Mouse (Mus musculus): ENCODE data around the gene Hspe1. TPM values are rescaled to one million over a fixed set of nuclear protein-coding genes. Genes with fewer than 3 reads are reported as not detected.

Gene Hspe1
- polyA plus RNA-seq, 2 experiments: 288 to 381 TPM

- TF ChIP-seq POLR2A (IDR thresholded peaks at IDR 0.05; ENCODE audit: borderline replicate concordance, extremely low read depth, insufficient read depth, insufficient read length): no peak
- no peak overlapping the region for H3K4me2 ChIP-seq (replicated peaks; ENCODE audit: low read depth, low read length, severe bottlenecking)
These were observed 41.8 kb downstream of the Hspe1 start for GRCm38 (mm10) chr1:55129716-55130115.

GRCm38 (mm10) chr1:55130190-55130916, 42.4 kb downstream of the Hspe1 start:
- Histone ChIP-seq H3K27ac (replicated peaks; ENCODE audit: low read depth, low read length) (peak overlapping the region; percentile 94), H3K4me1 (ENCODE audit: control insufficient read depth, insufficient read depth, low read length) (peaks cover 12% of the 10 kb centered on the region), H3K36me3 (ENCODE audit: control insufficient read depth, insufficient read depth, low read length) (0 out of 2 replicates have a peak, but pooled peaks cover 6% of the 10 kb centered on the region), H3K27me3 (ENCODE audit: control insufficient read depth, insufficient read depth, low read length) (no peaks in the 10 kb centered on the region), H3K4me2 (replicated peaks; ENCODE audit: low read depth, low read length, severe bottlenecking) (peak overlapping the region; percentile 69), H3K9me3 (ENCODE audit: control insufficient read depth, low read length) (no peaks in the 10 kb centered on the region), H3K9ac (ENCODE audit: low read depth, low read length, severe bottlenecking) (peak overlapping the region; percentile 98), H3K4me3 (replicated peaks; ENCODE audit: low read length) (peak overlapping the region; percentile 94)
- ATAC-seq (ENCODE audit: low FRiP score, low read depth): no peak
- no peak for DNase-seq (ENCODE audit: low spot score)
- TF ChIP-seq POLR2A (IDR thresholded peaks at IDR 0.05; ENCODE audit: borderline replicate concordance, extremely low read depth, insufficient read depth, insufficient read length): no peak
- 65% methylated on average over 10 of the region's 10 CpGs for WGBS

More at GRCm38 (mm10) chr1:55129716-55130115, 41.8 kb downstream of the Hspe1 start:
- ATAC-seq (ENCODE audit: low FRiP score, low read depth) (no peak), DNase-seq (ENCODE audit: low spot score) (no peak)
- H3K9me3 ChIP-seq (ENCODE audit: control insufficient read depth, low read length): no peaks in the 10 kb centered on the region
- H3K36me3 ChIP-seq (ENCODE audit: control insufficient read depth, insufficient read depth, low read length): 0 out of 2 replicates have a peak, but pooled peaks cover 2% of the 10 kb centered on the region
- no peak overlapping the region for H3K4me3 ChIP-seq (replicated peaks; ENCODE audit: low read length)
- peaks cover 12% of the 10 kb centered on the region for H3K4me1 ChIP-seq (ENCODE audit: control insufficient read depth, insufficient read depth, low read length)
- no peak overlapping the region for H3K27ac ChIP-seq (replicated peaks; ENCODE audit: low read depth, low read length)
- 86% methylated on average over 5 of the region's 5 CpGs for WGBS
- H3K27me3 ChIP-seq (ENCODE audit: control insufficient read depth, insufficient read depth, low read length): no peaks in the 10 kb centered on the region
- H3K9ac ChIP-seq (ENCODE audit: low read depth, low read length, severe bottlenecking): no peak overlapping the region

GRCm38 (mm10) chr1:55130943-55131401, 43.0 kb downstream of the Hspe1 start, which contains the start of gene Mob4:
TSS of gene Mob4 (plus strand) at chr1:55131231.
- H3K4me2 ChIP-seq (replicated peaks; ENCODE audit: low read depth, low read length, severe bottlenecking): peak within 1 kb of the TSS; percentile 69
- H3K27me3 ChIP-seq (ENCODE audit: control insufficient read depth, insufficient read depth, low read length): no peaks in the 10 kb centered on the region
- under 1% methylated on average over 38 of the region's 42 CpGs for WGBS
- peak; percentile 81 for DNase-seq (ENCODE audit: low spot score)
- peaks cover 12% of the 10 kb centered on the region for H3K4me1 ChIP-seq (ENCODE audit: control insufficient read depth, insufficient read depth, low read length)
- ATAC-seq (ENCODE audit: low FRiP score, low read depth): peak; percentile 96
- peak within 1 kb of the TSS; percentile 98 for H3K9ac ChIP-seq (ENCODE audit: low read depth, low read length, severe bottlenecking)
- peak within 1 kb of the TSS; percentile 94 for H3K27ac ChIP-seq (replicated peaks; ENCODE audit: low read depth, low read length)
- peak within 1 kb of the TSS; percentile 94 for H3K4me3 ChIP-seq (replicated peaks; ENCODE audit: low read length)
- peak; percentile 46; the same call in 1 of the 2 replicates for TF ChIP-seq POLR2A (IDR thresholded peaks at IDR 0.05; ENCODE audit: borderline replicate concordance, extremely low read depth, insufficient read depth, insufficient read length)
- 0 out of 2 replicates have a peak, but pooled peaks cover 9% of the 10 kb centered on the region for H3K36me3 ChIP-seq (ENCODE audit: control insufficient read depth, insufficient read depth, low read length)
- no peaks in the 10 kb centered on the region for H3K9me3 ChIP-seq (ENCODE audit: control insufficient read depth, low read length)

- Histone ChIP-seq H3K4me2 (replicated peaks; ENCODE audit: low read depth, low read length, severe bottlenecking) (peak overlapping the region; percentile 69), H3K4me3 (replicated peaks; ENCODE audit: low read length) (peak overlapping the region; percentile 94), H3K9ac (ENCODE audit: low read depth, low read length, severe bottlenecking) (peak overlapping the region; percentile 98), H3K36me3 (ENCODE audit: control insufficient read depth, insufficient read depth, low read length) (0 out of 2 replicates have a peak, but pooled peaks cover 9% of the 10 kb centered on the region), H3K27ac (replicated peaks; ENCODE audit: low read depth, low read length) (peak overlapping the region; percentile 94), H3K9me3 (ENCODE audit: control insufficient read depth, low read length) (no peaks in the 10 kb centered on the region), H3K27me3 (ENCODE audit: control insufficient read depth, insufficient read depth, low read length) (no peaks in the 10 kb centered on the region), H3K4me1 (ENCODE audit: control insufficient read depth, insufficient read depth, low read length) (peaks cover 12% of the 10 kb centered on the region)
- under 1% methylated on average over 36 of the region's 47 CpGs for WGBS
- TF ChIP-seq POLR2A (IDR thresholded peaks at IDR 0.05; ENCODE audit: borderline replicate concordance, extremely low read depth, insufficient read depth, insufficient read length): no peak
- ATAC-seq (ENCODE audit: low FRiP score, low read depth) (peak; percentile 75), DNase-seq (ENCODE audit: low spot score) (peak; percentile 39)
These were observed 43.6 kb downstream of the Hspe1 start for GRCm38 (mm10) chr1:55131424-55132014.

- Histone ChIP-seq H3K27ac (replicated peaks; ENCODE audit: low read depth, low read length) (no peak overlapping the region), H3K27me3 (ENCODE audit: control insufficient read depth, insufficient read depth, low read length) (no peaks in the 10 kb centered on the region), H3K9ac (ENCODE audit: low read depth, low read length, severe bottlenecking) (peak overlapping the region; percentile 98), H3K4me2 (replicated peaks; ENCODE audit: low read depth, low read length, severe bottlenecking) (peak overlapping the region; percentile 69), H3K4me3 (replicated peaks; ENCODE audit: low read length) (peak overlapping the region; percentile 94), H3K9me3 (ENCODE audit: control insufficient read depth, low read length) (no peaks in the 10 kb centered on the region), H3K36me3 (ENCODE audit: control insufficient read depth, insufficient read depth, low read length) (peaks cover 12% of the 10 kb centered on the region; the same call in 1 of the 2 replicates), H3K4me1 (ENCODE audit: control insufficient read depth, insufficient read depth, low read length) (peaks cover 12% of the 10 kb centered on the region)
- WGBS: 68% methylated on average over 4 of the region's 4 CpGs
- ATAC-seq (ENCODE audit: low FRiP score, low read depth) (no peak), DNase-seq (ENCODE audit: low spot score) (no peak)
- TF ChIP-seq POLR2A (IDR thresholded peaks at IDR 0.05; ENCODE audit: borderline replicate concordance, extremely low read depth, insufficient read depth, insufficient read length): no peak
These were observed 44.4 kb downstream of the Hspe1 start for GRCm38 (mm10) chr1:55132308-55132707.

Measured in limb, embryonic 14.5 days (tissue).